Mouse (Mus musculus): ENCODE results near the gene Rad23a.

Rad23a gene

DNA sequence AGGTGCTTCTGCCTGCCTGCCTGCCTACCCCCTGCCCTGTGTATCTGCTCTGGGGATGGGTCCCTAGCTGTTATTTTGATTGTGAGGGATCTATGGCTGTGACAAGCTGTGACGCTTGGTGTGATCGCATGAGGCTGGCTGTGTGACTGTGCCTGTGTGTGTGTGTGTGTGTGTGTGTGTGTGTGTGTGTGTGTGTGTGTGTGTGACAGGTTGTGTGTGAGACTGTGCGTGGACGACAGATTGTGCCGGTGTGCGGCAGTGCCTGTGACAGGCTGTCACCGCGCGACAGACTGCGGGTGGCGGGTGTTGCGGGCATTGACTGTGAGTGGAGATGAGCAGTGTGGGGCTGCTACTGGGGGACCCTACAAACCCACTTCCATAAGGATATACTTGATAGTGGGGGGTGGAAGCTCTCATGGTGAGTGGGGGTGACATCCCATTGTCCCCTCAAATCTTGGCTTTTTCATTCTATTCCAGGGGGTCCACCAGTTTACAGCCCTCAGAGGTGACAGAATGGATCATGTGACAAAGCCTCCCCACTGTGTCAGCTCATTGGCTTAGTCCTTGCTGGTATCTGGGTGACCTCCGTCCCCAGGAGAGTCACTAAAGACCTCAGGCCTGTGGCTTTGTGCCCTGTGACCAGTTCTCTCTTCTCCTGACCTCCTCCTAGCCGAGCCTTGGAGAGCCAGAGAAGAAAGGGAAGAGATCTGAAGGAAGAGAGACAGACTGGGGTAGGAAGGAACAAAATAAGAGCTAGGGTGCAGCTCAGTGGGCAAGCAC, 52.8 kb downstream of the Rad23a start:
- DNase-seq (ENCODE audit: low spot score) = no peak

DNA sequence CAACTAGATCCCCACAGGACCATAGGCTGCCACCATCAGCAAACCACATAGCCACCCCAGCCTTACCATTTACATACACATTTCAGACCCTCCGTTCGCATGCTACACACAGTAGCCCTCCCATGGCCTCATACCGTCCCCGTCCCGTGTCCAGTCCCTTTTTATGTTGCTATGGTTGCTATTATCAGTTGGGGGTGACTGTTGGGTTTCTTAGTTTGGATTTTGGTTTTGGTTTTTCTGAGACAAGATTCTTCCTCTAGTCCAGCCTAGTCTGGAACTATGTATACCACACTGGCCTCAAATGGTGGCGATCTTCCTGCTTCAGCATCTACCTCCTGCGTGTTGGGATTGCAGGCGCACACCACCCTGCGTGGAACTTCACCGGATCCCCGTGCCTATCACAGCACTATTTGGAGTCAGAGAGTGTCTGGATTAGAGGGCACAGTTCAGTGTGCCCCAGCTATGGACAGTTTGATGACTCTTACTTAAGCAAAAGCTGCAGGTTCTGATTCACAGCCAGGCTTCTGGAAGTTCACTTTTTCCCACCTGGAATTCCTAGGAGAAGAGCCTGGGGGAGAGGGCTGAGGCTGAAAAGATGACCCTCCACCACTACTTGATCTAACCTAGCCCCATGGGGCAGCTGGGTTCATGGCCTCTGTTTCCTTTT, 53.5 kb downstream of the Rad23a start:
- DNase-seq (ENCODE audit: low spot score) = no peak

- DNase-seq (ENCODE audit: low spot score) = no peak
Measured at GRCm38 (mm10) chr8:84785756-84786677, 54.4 kb downstream of the Rad23a start.

- no peak for DNase-seq (ENCODE audit: low spot score)
Measured at GRCm38 (mm10) chr8:84785506-84785755, 55.0 kb downstream of the Rad23a start.

- DNase-seq (ENCODE audit: low spot score) = no peak
Measured at GRCm38 (mm10) chr8:84784681-84785505, 55.6 kb downstream of the Rad23a start.

Measured in layer of hippocampus, adult 9-10 months (tissue).